Mouse (Mus musculus) gastrocnemius, postnatal 4 days (tissue): ENCODE data around the gene Nol3. TPM values are rescaled to one million over a fixed set of nuclear protein-coding genes. Genes with fewer than 3 reads are reported as not detected.
A peak's percentile ranks its signal among the peaks of the same experiment; 100 is the strongest.

ENCODE experiments used
- microRNA-seq: library from miRNA; unstranded; fragments of <30 nt; microRNA quantifications from one replicate; pipeline ENCODE4 v1.2.0, GENCODE M21; 2021
- total RNA-seq, 2 experiments: library from RNA; stranded (reverse); gene quantifications; 2 replicates each; pipeline ENCODE4 v1.2.3; 2021

The Nol3 gene
- total RNA-seq, 2 experiments from 2014 or later, result 26.5 to 27.1 TPM

Small RNA genes lying within 50 kb of the gene (microRNA-seq; reads per million reads assigned to microRNA genes)
- gene Gm27320 (not detected), gene Mir328 (258 reads per million, percentile 60 among the genes with 10 or more reads in this experiment)

Other genes starting within 250 kb of the Nol3 start
- gene Ces3a, start 227.5 kb upstream of the Nol3 start, total RNA-seq, result 1 to 10 TPM in 1 of 2 experiments, not detected in 1; 1.5 TPM
- gene Ces3b, start 192.4 kb upstream of the Nol3 start, total RNA-seq, result not detected
- gene Ces4a, start 144.3 kb upstream of the Nol3 start, total RNA-seq, result not detected
- 10 to 100 TPM; 48.5 to 55.6 TPM for gene Cbfb, start 105.5 kb upstream of the Nol3 start, total RNA-seq
- gene D230025D16Rik, start 51.0 kb upstream of the Nol3 start, total RNA-seq, result 10 to 100 TPM; 16.2 to 16.5 TPM
- gene B3gnt9, start 21.0 kb upstream of the Nol3 start, total RNA-seq, result 10 to 100 TPM; 14.9 to 15.3 TPM
- 10 to 100 TPM in 1 of 2 experiments, 1 to 10 TPM in 1; 6.6 to 10.2 TPM for gene Tradd, start 11.5 kb upstream of the Nol3 start, total RNA-seq
- gene Fbxl8, start 11.5 kb upstream of the Nol3 start, total RNA-seq, result 1 to 10 TPM; 2.2 to 2.7 TPM
- gene Hsf4, start 6.3 kb upstream of the Nol3 start, total RNA-seq, result under 1 TPM; 0.21 to 0.29 TPM
- 1 to 10 TPM; 3.8 to 6.3 TPM for gene 4931428F04Rik, start 13.7 kb downstream of the Nol3 start, total RNA-seq
- gene Exoc3l, start 20.0 kb downstream of the Nol3 start, total RNA-seq, result 1 to 10 TPM; 8.1 to 8.7 TPM
- 10 to 100 TPM; 27.4 to 31.1 TPM for gene E2f4, start 21.5 kb downstream of the Nol3 start, total RNA-seq
- 1 to 10 TPM; 1.0 to 1.1 TPM for gene Elmo3, start 29.5 kb downstream of the Nol3 start, total RNA-seq
- 1 to 10 TPM; 3.6 to 4.1 TPM for gene Lrrc29, start 50.1 kb downstream of the Nol3 start, total RNA-seq
- gene Tmem208, start 50.2 kb downstream of the Nol3 start, total RNA-seq, result 10 to 100 TPM; 28.7 to 29.5 TPM
- 10 to 100 TPM; 12.4 to 14.2 TPM for gene Fhod1, start 71.8 kb downstream of the Nol3 start, total RNA-seq
- gene Slc9a5, start 72.7 kb downstream of the Nol3 start, total RNA-seq, result 1 to 10 TPM; 4.0 to 4.2 TPM
- gene Plekhg4, start 97.1 kb downstream of the Nol3 start, total RNA-seq, result under 1 TPM; 0.17 to 0.26 TPM
- not detected for gene Kctd19, start 137.4 kb downstream of the Nol3 start, total RNA-seq
- 1 to 10 TPM; 1.6 to 1.7 TPM for gene Lrrc36, start 137.4 kb downstream of the Nol3 start, total RNA-seq
- 100 to 1,000 TPM; 527 to 572 TPM for gene Tppp3, start 195.4 kb downstream of the Nol3 start, total RNA-seq
- 10 to 100 TPM; 21.0 to 21.6 TPM for gene Zdhhc1, start 220.8 kb downstream of the Nol3 start, total RNA-seq
- 10 to 100 TPM; 13.3 to 14.8 TPM for gene Hsd11b2, start 242.6 kb downstream of the Nol3 start, total RNA-seq